Mouse (Mus musculus): Measurements from ENCODE around the gene Scaper.

DNA sequence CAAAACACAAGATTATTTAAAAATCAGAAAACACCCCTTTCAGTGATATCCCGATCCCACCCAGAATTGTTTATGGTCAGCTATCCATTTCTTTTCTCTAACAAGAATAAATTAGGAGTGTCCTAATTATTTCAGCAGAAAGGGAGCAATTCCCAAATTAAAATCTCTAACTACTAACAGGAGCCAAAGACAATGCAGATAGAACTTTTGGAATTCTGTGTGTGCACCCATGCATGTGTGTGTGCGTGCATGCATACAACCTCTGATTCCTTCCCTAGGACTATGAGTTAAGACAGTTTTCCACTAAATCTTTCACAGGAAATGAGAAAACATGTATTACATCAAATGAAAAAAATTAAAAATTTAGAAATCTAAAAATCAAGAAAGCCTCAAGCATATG lies 26.4 kb downstream of the Scaper start:
- TF ChIP-seq CTCF (IDR thresholded peaks at IDR 0.05) = no peak
- TF ChIP-seq EP300 (IDR thresholded peaks at IDR 0.05) = no peak

Measured in lung, postnatal 0 days (tissue).